ENCODE assay signal across 8 mouse cellular contexts in genomic region chr13:98891443-98891842, GRCm38 (mm10). TPM values are rescaled to one million over a fixed set of nuclear protein-coding genes. Genes with fewer than 3 reads are reported as not detected.
DNase-seq lines count a peak whose midpoint lies in the region; ATAC-seq and TF ChIP-seq lines count a peak whose summit lies in the region.

No protein-coding gene starts in this region.

- TF ChIP-seq POLR2A in ES-Bruce4 (IDR thresholded peaks at IDR 0.05; ENCODE audit: insufficient read depth, low read length), result no peak

- WGBS in heart, embryonic 10.5 days, result 34% methylated on average over 8 of the region's 8 CpGs
- WGBS in hindbrain, embryonic 10.5 days, result 42% methylated on average over 8 of the region's 8 CpGs
- WGBS in liver, postnatal 0 days (ENCODE audit: insufficient replicate concordance), result 32% methylated on average over 8 of the region's 8 CpGs

- intact Hi-C loops in heart, postnatal 36 days (cut with DNase I), result loop anchor here (2.0 kb wide), 1 partner anchor 33 kb away; no protein-coding TSS in a partner anchor

- H3K27ac ChIP-seq in heart, embryonic 10.5 days, result no peak overlapping the region
- no peak overlapping the region for H3K27ac ChIP-seq in ES-Bruce4 (ENCODE audit: insufficient read depth, low read length)
- no peak overlapping the region for H3K27ac ChIP-seq in hindbrain, embryonic 10.5 days
- H3K27ac ChIP-seq in liver, postnatal 0 days (ENCODE audit: low read depth), result no peak overlapping the region

- peak overlapping the region; percentile 89 for H3K4me2 ChIP-seq in liver, postnatal 0 days (ENCODE audit: low read depth, low read length)

- TF ChIP-seq EP300 in ES-Bruce4 (IDR thresholded peaks at IDR 0.05; ENCODE audit: insufficient read depth, low read depth, low read length), result no peak
- no peak for TF ChIP-seq EP300 in liver, postnatal 0 days (IDR thresholded peaks at IDR 0.05; ENCODE audit: low read depth)

- H3K36me3 ChIP-seq in heart, embryonic 10.5 days, result peaks cover 24% of the 10 kb centered on the region
- peaks cover 17% of the 10 kb centered on the region for H3K36me3 ChIP-seq in ES-Bruce4 (ENCODE audit: control insufficient read depth, insufficient read depth, low read length, poor library complexity, severe bottlenecking)
- peaks cover 32% of the 10 kb centered on the region for H3K36me3 ChIP-seq in hindbrain, embryonic 10.5 days
- H3K36me3 ChIP-seq in liver, postnatal 0 days (replicated peaks; ENCODE audit: insufficient read depth, low read length), result peaks cover 20% of the 10 kb centered on the region

- ATAC-seq in liver, postnatal 0 days, result no peak

- H3K9me3 ChIP-seq in heart, embryonic 10.5 days, result no peaks in the 10 kb centered on the region
- no peaks in the 10 kb centered on the region for H3K9me3 ChIP-seq in ES-Bruce4 (replicated peaks; ENCODE audit: control insufficient read depth, insufficient read depth, low read length, poor library complexity, severe bottlenecking)
- H3K9me3 ChIP-seq in hindbrain, embryonic 10.5 days, result no peaks in the 10 kb centered on the region
- no peaks in the 10 kb centered on the region for H3K9me3 ChIP-seq in liver, postnatal 0 days (ENCODE audit: low read length)

- H3K4me1 ChIP-seq in heart, embryonic 10.5 days, result peaks cover 32% of the 10 kb centered on the region; the same call in 1 of the 2 replicates
- H3K4me1 ChIP-seq in ES-Bruce4 (ENCODE audit: control insufficient read depth, insufficient read depth, low read length), result no peaks in the 10 kb centered on the region
- peaks cover 43% of the 10 kb centered on the region for H3K4me1 ChIP-seq in hindbrain, embryonic 10.5 days (replicated peaks)
- peaks cover 26% of the 10 kb centered on the region for H3K4me1 ChIP-seq in liver, postnatal 0 days (ENCODE audit: insufficient read depth)

- peak overlapping the region; percentile 92 for H3K4me3 ChIP-seq in heart, embryonic 10.5 days
- no peak overlapping the region for H3K4me3 ChIP-seq in ES-Bruce4 (ENCODE audit: low read depth, low read length)
- H3K4me3 ChIP-seq in hindbrain, embryonic 10.5 days, result peak overlapping the region; percentile 94
- H3K4me3 ChIP-seq in liver, postnatal 0 days (ENCODE audit: low read depth, low read length), result peak overlapping the region; percentile 90

- no peak for DNase-seq in heart, embryonic 10.5 days (ENCODE audit: low spot score)
- no peak for DNase-seq in heart, postnatal 36 days
- DNase-seq in hindbrain, embryonic 10.5 days (ENCODE audit: low spot score), result no peak
- no peak for DNase-seq in liver, postnatal 0 days
- no peak for DNase-seq in frontal cortex, postnatal 36 days (ENCODE audit: low spot score in 2 of 2)
- DNase-seq in thymus, postnatal 10 days (ENCODE audit: low spot score in 2 of 2), result no peak
- DNase-seq in kidney, adult 18-20 months, result no peak

- no peak for TF ChIP-seq CTCF in ES-Bruce4 (IDR thresholded peaks at IDR 0.05; ENCODE audit: low read depth, low read length)
- TF ChIP-seq CTCF in liver, postnatal 0 days (IDR thresholded peaks at IDR 0.05; ENCODE audit: low read depth), result no peak

- H3K27me3 ChIP-seq in heart, embryonic 10.5 days (ENCODE audit: insufficient read depth, poor library complexity, severe bottlenecking), result no peaks in the 10 kb centered on the region
- H3K27me3 ChIP-seq in ES-Bruce4 (ENCODE audit: control insufficient read depth, insufficient read depth, low read length, poor library complexity, severe bottlenecking), result no peaks in the 10 kb centered on the region
- no peaks in the 10 kb centered on the region for H3K27me3 ChIP-seq in hindbrain, embryonic 10.5 days (ENCODE audit: insufficient read depth, poor library complexity, severe bottlenecking)
- no peaks in the 10 kb centered on the region for H3K27me3 ChIP-seq in liver, postnatal 0 days (ENCODE audit: insufficient read depth, low read length)

- peak overlapping the region; percentile 93; the same call in 1 of the 2 replicates for H3K9ac ChIP-seq in ES-Bruce4 (ENCODE audit: low read depth, poor library complexity, severe bottlenecking)
- H3K9ac ChIP-seq in liver, postnatal 0 days (replicated peaks), result peak overlapping the region; percentile 93; the same call in 1 of the 2 replicates

RNA-seq across cellular contexts. Expression of gene Tnpo1, which starts 34.7 kb away (rescaled TPM):
- polyA plus RNA-seq in heart, embryonic 10.5 days (2016; fragmentation: Nextera tagmentation; extraction: Ambion mirVana), result 60.5 and 67.7 TPM in 2 replicates
- 10 to 100 TPM; 71.9 to 73.1 TPM for total RNA-seq in heart, postnatal 36 days (2021)
- polyA plus RNA-seq in ES-Bruce4 (2011; ENCODE audit: insufficient read depth, insufficient read length, low read depth, missing spikeins), result 253 and 256 TPM in 2 replicates
- polyA plus RNA-seq in hindbrain, embryonic 10.5 days (2016; fragmentation: Nextera tagmentation; extraction: Ambion mirVana), result 72.9 and 74.6 TPM in 2 replicates
- 9.6 and 14.0 TPM in 2 replicates for polyA plus RNA-seq in liver, postnatal 0 days (2015; fragmentation: Nextera tagmentation; extraction: Ambion mirVana)
